Mouse (Mus musculus) spleen, postnatal 14 days (tissue): ENCODE data around the gene Lect2.

Experiments used
- DNase-seq, 2 experiments: peaks; one replicate each; pipeline ENCODE4 v3.0.0; 2021 to 2022; ENCODE audit warnings: low spot score in 2 of 2

Lect2 gene

DNA sequence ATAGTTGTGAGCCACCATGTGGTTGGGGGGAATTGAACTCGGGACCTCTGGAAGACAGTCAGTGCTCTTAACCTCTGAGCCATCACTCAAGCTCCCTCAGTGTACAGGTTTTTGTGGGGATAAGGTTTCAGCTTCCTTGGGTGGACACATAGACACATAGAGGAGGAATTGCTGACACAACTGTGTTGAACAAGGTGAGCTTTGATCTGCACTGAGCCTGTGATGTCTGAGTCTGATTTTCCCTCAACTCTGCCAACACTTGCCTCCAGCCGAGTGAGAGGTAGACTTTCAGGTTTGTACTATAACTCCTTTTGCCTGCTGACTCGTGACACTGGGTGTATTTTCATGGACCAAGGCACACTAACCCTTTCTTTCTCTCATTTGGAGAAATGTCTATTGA lies 8.4 kb upstream of the Lect2 start:
- DNase-seq = no peak

GRCm38 (mm10) chr13:56555957-56556356 lies 7.7 kb upstream of the Lect2 start:
- DNase-seq = no peak

DNA sequence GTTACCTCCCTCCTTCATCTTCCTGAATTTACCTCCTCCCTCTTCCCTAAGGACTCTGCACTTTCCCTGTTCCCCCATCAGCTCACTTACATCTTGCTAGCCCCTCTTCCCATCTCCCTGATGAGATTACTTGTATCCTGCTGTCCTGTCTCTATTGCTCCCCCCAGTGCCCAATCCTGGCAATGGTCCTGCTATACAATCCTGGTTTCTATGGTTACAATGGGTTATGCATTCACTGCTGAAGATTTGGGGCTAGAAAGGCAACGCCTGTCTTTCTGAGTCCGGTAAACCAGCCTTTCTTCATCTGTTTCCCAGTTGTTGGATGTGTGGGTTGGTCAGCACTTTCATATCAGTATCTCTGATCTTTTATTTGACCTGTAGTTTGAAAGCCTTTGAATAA lies 6.1 kb upstream of the Lect2 start:
- no peak for DNase-seq

GRCm38 (mm10) chr13:56553923-56554322 lies 5.6 kb upstream of the Lect2 start:
- DNase-seq = no peak

GRCm38 (mm10) chr13:56551661-56552060 lies 3.4 kb upstream of the Lect2 start:
- no peak for DNase-seq

DNA sequence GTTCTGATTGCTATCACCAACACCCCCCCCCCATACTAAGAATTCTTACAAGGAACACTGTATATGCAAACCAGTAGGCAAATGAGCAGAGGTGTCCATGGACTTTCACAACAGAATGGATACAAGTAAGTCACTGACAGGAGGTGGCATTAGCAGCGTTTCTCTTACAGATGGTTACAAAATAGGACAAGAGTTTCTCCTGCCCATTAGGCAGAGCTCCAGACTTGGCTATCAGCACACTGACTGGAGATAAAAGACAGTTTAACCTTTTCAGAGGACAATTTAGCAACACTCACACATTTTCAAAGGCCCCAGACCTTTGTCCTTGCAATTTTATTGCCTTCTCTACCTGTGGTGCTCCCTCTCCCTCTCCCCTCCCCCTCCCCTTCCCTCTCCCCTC lies 2.3 kb upstream of the Lect2 start:
- no peak for DNase-seq

DNA sequence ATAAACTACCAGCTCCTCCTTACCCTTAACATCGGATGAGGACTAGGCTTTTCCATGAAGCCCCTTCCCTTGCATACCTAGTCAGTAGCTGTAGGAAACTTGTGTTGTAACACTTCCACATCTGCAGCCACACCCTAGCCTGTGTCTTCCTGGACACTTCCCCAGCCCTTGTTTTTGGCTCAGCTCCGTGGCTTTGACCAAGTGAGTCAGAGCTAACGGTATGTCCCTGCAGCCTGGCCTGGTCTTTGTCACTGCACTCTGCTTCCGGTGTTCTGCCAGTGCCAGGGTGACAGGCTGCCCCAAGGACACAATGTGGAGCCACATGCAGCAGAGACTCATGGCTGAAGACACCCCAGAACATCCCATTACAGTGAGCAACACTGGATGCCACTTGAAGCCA lies 1.1 kb upstream of the Lect2 start:
- DNase-seq = no peak

GRCm38 (mm10) chr13:56544956-56545355 lies 3.3 kb downstream of the Lect2 start:
- no peak for DNase-seq

- no peak for DNase-seq
These were observed 4.5 kb downstream of the Lect2 start for GRCm38 (mm10) chr13:56543805-56544204.

DNA sequence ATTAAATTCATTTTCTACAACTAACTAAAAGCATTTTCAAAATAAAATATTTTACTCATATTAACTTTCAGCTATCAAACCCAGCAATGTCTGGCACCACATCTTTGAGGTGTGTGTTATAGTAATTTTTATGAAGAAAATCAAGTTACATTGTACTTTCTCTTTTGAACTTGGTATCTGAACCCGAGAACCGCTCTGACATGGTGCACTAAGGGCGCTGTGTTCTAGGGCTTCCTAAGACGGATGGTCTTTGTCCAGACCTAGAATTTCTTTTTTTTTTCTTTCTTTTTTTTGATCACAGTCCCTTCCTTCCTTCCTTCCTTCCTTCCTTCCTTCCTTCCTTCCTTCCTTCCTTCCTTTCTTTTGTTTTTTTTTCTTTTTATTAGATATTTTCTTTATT lies 8.5 kb downstream of the Lect2 start:
- peak in 1 of 2 experiments; percentile 18 for DNase-seq

DNA sequence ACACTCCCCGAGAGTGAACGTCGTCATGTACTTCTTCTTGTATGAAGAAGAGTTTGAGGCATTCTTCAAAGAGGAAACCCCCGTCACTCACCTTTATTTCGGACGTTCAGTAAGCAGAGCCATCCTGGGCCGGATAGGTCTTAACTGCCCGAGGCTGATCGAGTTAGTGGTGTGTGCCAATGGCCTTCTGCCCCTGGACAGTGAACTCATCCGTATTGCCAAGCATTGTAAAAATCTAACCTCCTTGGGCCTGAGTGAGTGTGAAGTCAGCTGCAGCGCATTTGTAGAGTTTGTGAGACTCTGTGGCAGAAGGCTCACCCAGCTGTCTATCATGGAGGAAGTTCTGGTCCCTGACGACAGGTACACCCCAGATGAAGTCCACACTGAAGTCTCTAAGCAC lies 11.3 kb downstream of the Lect2 start:
- no peak for DNase-seq

GRCm38 (mm10) chr13:56535570-56535969 lies 12.7 kb downstream of the Lect2 start:
- DNase-seq = no peak

- DNase-seq = no peak
These were observed 13.4 kb downstream of the Lect2 start for GRCm38 (mm10) chr13:56534931-56535330.

DNA sequence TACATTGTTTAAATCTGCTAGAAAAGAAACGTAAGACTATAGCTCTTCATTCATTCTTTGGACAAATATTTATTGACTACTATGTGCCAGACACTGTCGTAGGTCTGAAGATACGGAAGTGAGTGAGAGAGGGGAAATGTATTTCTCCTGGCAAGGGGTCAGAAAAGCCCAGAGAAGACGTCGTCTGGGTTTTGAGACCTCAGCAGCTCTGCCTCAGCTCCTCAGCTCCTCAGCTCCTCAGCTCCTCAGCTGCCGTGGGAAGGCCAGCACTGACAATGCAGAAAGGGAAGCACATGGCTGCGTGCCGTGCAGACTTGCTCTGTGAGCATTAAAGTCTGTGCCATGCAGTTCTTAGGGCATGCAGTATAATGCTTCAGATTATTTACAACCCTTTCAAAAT lies 18.6 kb downstream of the Lect2 start:
- DNase-seq = no peak

DNA sequence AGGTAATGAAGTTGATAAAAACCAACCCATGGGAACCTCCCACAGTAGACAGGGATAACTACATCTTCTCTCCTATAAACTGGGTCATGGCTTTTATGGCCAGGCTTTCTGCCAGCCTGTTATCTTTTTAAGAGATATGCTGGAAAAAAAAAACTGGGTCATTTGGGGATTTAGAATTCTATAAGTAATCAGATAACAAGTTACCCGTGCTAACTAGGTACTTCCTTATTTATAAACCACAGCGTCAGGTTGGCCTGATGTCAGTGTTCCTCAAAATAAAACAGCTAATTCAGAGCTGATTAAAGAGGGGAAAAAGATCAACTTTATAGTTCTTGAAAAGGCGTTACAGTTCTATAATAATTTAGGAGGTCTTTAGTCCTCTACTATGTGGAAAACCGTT lies 19.3 kb downstream of the Lect2 start:
- DNase-seq = no peak

- DNase-seq = no peak
These were observed 20.0 kb downstream of the Lect2 start for GRCm38 (mm10) chr13:56528281-56528680.

- no peak for DNase-seq
These were observed 20.5 kb downstream of the Lect2 start for GRCm38 (mm10) chr13:56527846-56528245.

- DNase-seq = no peak
These were observed 21.4 kb downstream of the Lect2 start for GRCm38 (mm10) chr13:56526871-56527270.

- DNase-seq = no peak
These were observed 25.5 kb downstream of the Lect2 start for GRCm38 (mm10) chr13:56522821-56523167.

GRCm38 (mm10) chr13:56522081-56522820 lies 26.1 kb downstream of the Lect2 start, which contains the start of gene Fbxl21:
TSS of gene Fbxl21 (plus strand) at chr13:56522472.
- DNase-seq = peak; percentile 77 to 84

DNA sequence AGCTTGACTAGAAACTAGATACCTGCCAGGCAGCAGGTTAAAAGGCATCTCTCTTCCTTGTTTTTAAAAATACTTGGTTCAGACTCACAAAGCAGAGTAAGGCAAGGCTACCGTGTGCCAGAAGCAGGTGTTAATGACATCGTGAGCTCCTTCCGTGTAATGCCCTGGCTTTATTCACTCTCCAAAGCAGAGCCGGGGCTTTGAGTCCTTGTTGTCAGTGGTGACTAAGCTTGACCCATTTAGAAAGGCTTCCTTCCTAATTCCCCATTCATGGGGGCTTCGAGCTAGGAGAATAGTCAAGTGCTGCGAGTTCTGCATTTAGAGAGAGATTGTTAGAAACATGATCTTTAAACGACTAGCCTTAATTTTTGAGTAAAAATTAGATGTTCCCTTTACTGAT lies 31.5 kb downstream of the Lect2 start:
- no peak for DNase-seq

GRCm38 (mm10) chr13:56516311-56516710 lies 32.0 kb downstream of the Lect2 start:
- DNase-seq = no peak

DNA sequence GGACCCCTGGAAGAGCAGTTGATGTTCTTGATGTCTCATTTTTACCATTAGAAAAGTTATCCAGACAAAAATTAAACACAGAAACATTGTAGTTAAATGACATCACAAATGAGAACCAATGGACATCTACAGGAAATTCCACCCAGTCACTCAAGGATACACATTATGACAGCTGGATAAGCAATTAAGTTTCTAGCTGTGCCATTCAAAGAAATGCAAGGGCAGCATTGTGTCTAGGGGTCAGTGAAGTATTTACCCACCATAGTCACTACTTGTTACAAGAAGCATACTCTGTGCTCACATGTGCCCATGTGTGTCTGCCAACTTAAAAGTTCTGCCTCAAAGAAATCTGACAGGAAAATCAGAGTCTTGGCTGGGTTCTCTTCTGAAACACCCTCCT lies 34.7 kb downstream of the Lect2 start:
- no peak for DNase-seq

GRCm38 (mm10) chr13:56509796-56510195 lies 38.5 kb downstream of the Lect2 start:
- DNase-seq = no peak
